Mouse (Mus musculus): Measurements from ENCODE around the gene Galnt10. TPM values are rescaled to one million over a fixed set of nuclear protein-coding genes. Genes with fewer than 3 reads are reported as not detected.

Gene Galnt10
- total RNA-seq (2021), result 1 to 10 TPM; 7.2 to 8.0 TPM
- long read RNA-seq, experiment 1, full-length matches to known transcripts, result 3 of 9 reads
- long read RNA-seq, experiment 1, partial matches to known transcripts, result 0 of 9 reads
- long read RNA-seq, experiment 1, other reads (novel, unspliced or antisense), result 6 of 9 reads
- long read RNA-seq, experiment 2, full-length matches to known transcripts, result 1 of 6 reads
- long read RNA-seq, experiment 2, partial matches to known transcripts, result 0 of 6 reads
- long read RNA-seq, experiment 2, other reads (novel, unspliced or antisense), result 5 of 6 reads

GRCm38 (mm10) chr11:57645018-57645559 lies at the start of gene Galnt10:
Gene Galnt10, plus strand, starts transcription at chr11:57645442.
- DNase-seq, result peak; percentile 92 to 96

- no peak for DNase-seq
Observed at GRCm38 (mm10) chr11:57595899-57596298, 49.3 kb upstream of the Galnt10 start.

- DNase-seq, result peak; percentile 27 to 59
Observed at GRCm38 (mm10) chr11:57598161-57598560, 47.1 kb upstream of the Galnt10 start.

GRCm38 (mm10) chr11:57599304-57599703 lies 45.9 kb upstream of the Galnt10 start:
- DNase-seq, result no peak

- no peak for DNase-seq
Observed at GRCm38 (mm10) chr11:57600113-57600512, 45.1 kb upstream of the Galnt10 start.

- DNase-seq, result peak; percentile 44 to 56
Observed at GRCm38 (mm10) chr11:57600621-57601121, 44.6 kb upstream of the Galnt10 start.

- DNase-seq, result peak; percentile 25 to 38
Observed at GRCm38 (mm10) chr11:57601806-57602455, 43.3 kb upstream of the Galnt10 start.

GRCm38 (mm10) chr11:57605086-57605485 lies 40.2 kb upstream of the Galnt10 start:
- DNase-seq, result no peak

- no peak for DNase-seq
Observed at GRCm38 (mm10) chr11:57605660-57606059, 39.6 kb upstream of the Galnt10 start.

- DNase-seq, result no peak
Observed at GRCm38 (mm10) chr11:57614502-57614901, 30.7 kb upstream of the Galnt10 start.

GRCm38 (mm10) chr11:57615286-57615685 lies 30.0 kb upstream of the Galnt10 start:
- no peak for DNase-seq

GRCm38 (mm10) chr11:57615871-57616270 lies 29.4 kb upstream of the Galnt10 start:
- no peak for DNase-seq

GRCm38 (mm10) chr11:57617526-57618264 lies 27.5 kb upstream of the Galnt10 start:
- peak; percentile 53 to 79 for DNase-seq

GRCm38 (mm10) chr11:57621472-57621871 lies 23.8 kb upstream of the Galnt10 start:
- no peak for DNase-seq

GRCm38 (mm10) chr11:57621876-57622275 lies 23.4 kb upstream of the Galnt10 start:
- DNase-seq, result no peak

- no peak for DNase-seq
Observed at GRCm38 (mm10) chr11:57624490-57624893, 20.8 kb upstream of the Galnt10 start.

GRCm38 (mm10) chr11:57625465-57625864 lies 19.8 kb upstream of the Galnt10 start:
- DNase-seq, result no peak

- peak; percentile 29 to 53 for DNase-seq
Observed at GRCm38 (mm10) chr11:57627086-57627735, 18.0 kb upstream of the Galnt10 start.

- no peak for DNase-seq
Observed at GRCm38 (mm10) chr11:57631805-57632485, 13.3 kb upstream of the Galnt10 start.

- DNase-seq, result no peak
Observed at GRCm38 (mm10) chr11:57633006-57633405, 12.2 kb upstream of the Galnt10 start.

GRCm38 (mm10) chr11:57633975-57634585 lies 11.2 kb upstream of the Galnt10 start:
- no peak for DNase-seq
